Mouse (Mus musculus) cortical plate, adult 2 months (tissue): ENCODE data around the gene Afg1l.

Experiments
- CTCF ChIP-seq: fragments of 200-500 bp; IDR thresholded peaks from 2 replicates; pipeline ENCODE4 v1.5.1; 2011; ENCODE audit warnings: mild to moderate bottlenecking, control low read depth, low read length; ENCODE audit not compliant: insufficient read depth; ENCODE audit errors: extremely low read depth
- POLR2A ChIP-seq: fragments of 200-500 bp; IDR thresholded peaks from 2 replicates; pipeline ENCODE4 v1.6.1; 2011; ENCODE audit warnings: mild to moderate bottlenecking, low read length, control low read depth; ENCODE audit not compliant: insufficient read depth; ENCODE audit errors: extremely low read depth

DNA sequence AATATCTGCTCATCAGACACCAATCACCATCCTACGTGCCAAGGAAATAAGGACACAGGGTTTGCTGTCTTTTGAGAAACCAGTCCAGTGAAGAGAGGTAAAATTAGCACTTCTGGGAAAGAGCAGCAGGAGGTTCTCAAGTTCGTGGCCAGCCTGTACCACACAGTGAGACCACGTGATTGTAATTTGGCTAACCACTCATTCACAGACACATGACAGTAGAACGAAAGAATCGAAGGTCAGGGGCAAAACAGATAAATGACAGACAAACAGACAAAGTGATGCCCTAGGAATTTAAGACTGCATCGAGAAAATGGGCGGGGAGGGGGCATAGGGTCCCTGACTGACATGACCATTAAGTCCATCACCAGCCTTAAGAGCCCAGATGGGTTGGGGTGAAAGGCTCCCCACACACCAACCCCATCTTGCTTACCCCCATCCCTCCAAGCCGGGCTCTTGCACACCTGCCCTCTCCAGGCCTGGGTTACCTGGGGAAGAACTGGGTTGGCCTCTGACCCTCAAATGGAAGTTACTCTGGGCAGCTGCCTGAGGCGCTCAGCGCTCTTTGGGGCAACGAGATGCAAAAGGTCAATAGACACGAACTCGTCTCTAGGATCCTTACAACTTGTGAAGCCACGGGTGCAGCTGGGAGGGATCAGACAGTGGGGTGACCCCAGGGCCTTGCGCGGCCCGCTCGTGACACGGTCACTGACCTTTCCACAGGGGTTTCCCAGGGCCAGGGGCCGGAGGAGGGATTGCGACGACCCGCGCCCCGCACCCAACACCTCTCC lies 620 bp downstream of the Afg1l start:
- no peak for TF ChIP-seq POLR2A
- no peak for TF ChIP-seq CTCF
